Mouse (Mus musculus) heart, postnatal 25 days (tissue): ENCODE measurements around the gene Ccdc92. TPM values are rescaled to one million over a fixed set of nuclear protein-coding genes. Genes with fewer than 3 reads are reported as not detected.

Source experiments
- DNase-seq: peaks from one replicate; pipeline ENCODE4 v3.0.0; 2022; ENCODE audit warnings: low spot score
- intact Hi-C: fragments of 180-260 bp; cut with DNase I; formaldehyde crosslinking; loops from one replicate; pipeline ENCODE4 v1.15.1; 2025
- total RNA-seq, 2 experiments: library from RNA; stranded (reverse); gene quantifications; 2 replicates each; pipeline ENCODE4 v1.2.3; 2021

Gene Ccdc92
- 1 to 10 TPM in 1 of 2 experiments, under 1 TPM in 1; 0.98 to 1.1 TPM for total RNA-seq

- intact Hi-C loops = loop anchor here (10.0 kb wide), 1 partner anchor 437 kb away; the partner anchor contains the start of gene Sbno1
- peak; percentile 92 for DNase-seq
These were observed at the start of gene Ccdc92, which contains the start of gene Zfp664 for GRCm38 (mm10) chr5:124862013-124862866. Ccdc92 (minus strand) TSS chr5:124862424. Zfp664 (plus strand) TSS chr5:124862691.

DNA sequence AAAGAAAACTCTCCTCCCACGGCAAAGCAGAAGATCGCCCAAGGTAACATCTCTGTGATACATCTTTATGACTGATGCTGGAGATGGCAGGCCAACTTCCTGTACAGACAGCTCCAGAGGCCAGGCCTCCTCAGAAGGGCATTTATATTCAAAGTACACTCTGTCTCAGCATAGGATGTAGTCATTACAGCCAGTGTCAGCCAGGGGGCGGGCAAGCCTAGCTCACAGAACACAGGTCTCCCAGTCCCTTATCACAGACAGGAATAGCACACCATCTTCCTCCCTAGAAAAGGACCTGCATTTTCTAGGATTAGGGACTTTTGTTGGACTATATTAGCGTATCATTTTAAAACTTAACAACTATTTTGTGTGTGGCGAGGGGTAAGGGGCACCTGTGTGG is 46.6 kb upstream of the Ccdc92 start:
- DNase-seq = peak; percentile 46
- intact Hi-C loops = loop anchor here (2.0 kb wide), 3 partner anchors 106 to 362 kb away; no protein-coding TSS in a partner anchor

- intact Hi-C loops = no loop called here
- no peak for DNase-seq
These were observed 44.7 kb upstream of the Ccdc92 start for GRCm38 (mm10) chr5:124906890-124907289.

GRCm38 (mm10) chr5:124903852-124904251 is 41.6 kb upstream of the Ccdc92 start:
- no peak for DNase-seq
- intact Hi-C loops = no loop called here

GRCm38 (mm10) chr5:124902195-124902594 is 40.0 kb upstream of the Ccdc92 start:
- intact Hi-C loops = no loop called here
- no peak for DNase-seq

DNA sequence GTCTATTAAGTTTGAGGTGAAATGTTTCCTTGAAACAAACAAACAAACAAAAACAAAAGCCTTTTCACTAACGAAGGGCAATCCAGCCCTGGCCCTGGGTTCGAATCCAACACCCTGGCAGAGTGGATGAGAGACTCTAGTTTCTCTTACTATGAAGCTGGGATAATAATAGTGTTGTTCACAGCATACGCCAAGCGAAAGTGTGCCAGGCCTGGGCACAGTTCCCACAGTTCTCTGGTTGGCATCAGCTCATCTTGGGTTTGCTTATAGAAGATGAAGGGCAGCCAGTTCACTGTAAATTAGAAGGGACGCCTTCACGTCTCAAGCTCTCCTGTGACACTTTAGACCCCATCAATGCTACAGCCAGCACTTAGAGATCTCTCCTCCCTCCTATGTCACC is 39.5 kb upstream of the Ccdc92 start:
- no peak for DNase-seq
- intact Hi-C loops = loop anchor here (2.0 kb wide), 3 partner anchors 205 to 467 kb away; no protein-coding TSS in a partner anchor

GRCm38 (mm10) chr5:124900738-124901490 is 38.7 kb upstream of the Ccdc92 start:
- DNase-seq = no peak
- intact Hi-C loops = loop anchor here (2.0 kb wide), 3 partner anchors 206 to 468 kb away; no protein-coding TSS in a partner anchor

DNA sequence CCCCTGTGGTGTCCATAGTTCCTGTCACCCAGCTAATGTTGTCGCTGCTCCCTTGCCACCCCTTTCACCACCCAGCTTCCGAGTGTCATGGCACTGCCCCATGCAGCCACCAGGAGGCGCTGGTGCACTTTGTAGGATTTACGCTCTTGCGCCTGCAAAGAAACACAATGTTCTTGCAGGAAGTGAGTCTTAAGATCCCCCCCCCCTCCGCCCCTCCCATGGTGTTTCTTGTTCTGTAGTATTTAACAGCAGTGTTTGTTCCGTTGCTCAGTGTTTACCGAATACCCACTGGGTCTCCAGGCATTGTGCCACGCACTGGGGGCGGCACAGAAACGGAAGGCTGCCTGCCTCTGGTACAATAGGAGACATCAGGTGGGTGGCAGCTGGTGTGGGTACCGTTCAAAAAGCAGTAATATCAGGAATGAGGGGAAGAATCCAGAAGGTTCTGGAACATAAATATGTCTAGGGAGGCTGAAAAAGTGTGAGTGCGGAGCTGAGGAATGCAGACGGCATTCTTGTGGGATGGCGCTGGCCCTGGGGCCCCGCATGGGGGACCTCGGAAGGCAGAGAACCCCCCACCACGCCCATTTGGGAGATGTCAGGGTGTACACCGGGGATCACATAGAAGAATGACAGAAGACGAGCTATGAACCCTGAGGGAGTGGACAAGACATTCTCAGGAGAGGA is 37.9 kb upstream of the Ccdc92 start:
- intact Hi-C loops = loop anchor here (2.0 kb wide), 3 partner anchors 207 to 469 kb away; no protein-coding TSS in a partner anchor
- DNase-seq = peak; percentile 63

- intact Hi-C loops = no loop called here
- no peak for DNase-seq
These were observed 33.9 kb upstream of the Ccdc92 start for GRCm38 (mm10) chr5:124896135-124896534.

- intact Hi-C loops = no loop called here
- no peak for DNase-seq
These were observed 29.7 kb upstream of the Ccdc92 start for GRCm38 (mm10) chr5:124891921-124892370.

GRCm38 (mm10) chr5:124888661-124889060 is 26.4 kb upstream of the Ccdc92 start:
- intact Hi-C loops = no loop called here
- no peak for DNase-seq

DNA sequence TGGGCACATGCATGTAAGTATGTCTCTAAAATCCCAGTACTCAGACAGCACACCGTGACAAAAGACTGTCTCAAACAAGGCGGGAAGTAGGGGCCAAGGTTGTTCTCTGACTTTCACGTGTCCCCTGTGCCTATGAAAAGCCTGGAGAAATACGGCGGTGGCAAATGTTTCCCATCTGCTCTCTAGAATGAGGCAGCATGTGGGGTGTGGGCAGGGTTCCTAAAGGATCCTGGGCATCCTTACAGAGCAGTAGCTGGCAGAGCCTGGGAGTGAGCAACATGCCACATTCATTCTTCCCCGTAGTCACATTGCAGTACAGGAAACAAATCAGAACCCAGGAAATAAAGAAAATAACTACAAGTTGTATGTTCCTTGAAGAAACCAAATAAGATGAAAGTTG is 21.7 kb upstream of the Ccdc92 start:
- intact Hi-C loops = no loop called here
- no peak for DNase-seq

DNA sequence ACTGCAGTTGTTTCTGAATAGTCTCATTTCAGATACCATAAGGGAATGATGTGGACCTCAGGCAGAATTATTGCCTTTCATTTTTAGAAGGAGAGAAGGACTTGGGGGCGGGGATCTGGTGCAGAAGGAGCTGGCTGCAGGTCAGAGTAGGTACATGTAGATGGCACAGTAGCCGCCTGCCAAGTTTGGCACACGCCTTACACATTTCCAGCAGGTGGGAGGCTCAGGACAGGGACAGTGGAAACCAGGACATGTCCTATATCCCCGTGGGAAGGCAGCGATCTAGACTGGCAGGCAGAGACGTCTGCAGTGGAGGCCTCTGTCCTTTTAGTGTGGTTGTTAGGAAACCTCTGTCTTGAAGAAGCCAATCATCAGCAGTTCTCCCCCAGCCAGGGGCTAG is 17.6 kb upstream of the Ccdc92 start:
- no peak for DNase-seq
- intact Hi-C loops = no loop called here

DNA sequence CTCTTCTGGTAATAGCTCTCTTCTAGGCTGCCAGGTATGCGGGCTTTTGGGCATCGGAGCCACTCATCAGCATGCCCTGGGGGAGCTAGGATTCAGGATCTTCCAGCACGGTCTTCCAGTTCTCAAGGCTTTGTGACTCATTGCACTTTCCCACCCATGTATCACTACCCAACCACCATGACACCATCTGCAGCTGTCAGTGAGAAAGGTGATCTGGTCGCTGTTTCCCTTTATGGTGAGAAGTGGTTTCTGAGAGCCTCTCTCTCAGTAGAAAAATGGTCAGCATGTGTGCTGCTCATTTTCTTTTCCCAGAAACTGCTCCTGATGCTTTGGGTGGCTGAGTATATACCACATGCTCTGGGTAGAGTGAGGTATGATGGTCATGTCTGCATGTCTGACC is 17.0 kb upstream of the Ccdc92 start:
- intact Hi-C loops = no loop called here

GRCm38 (mm10) chr5:124873890-124874601 is 11.8 kb upstream of the Ccdc92 start:
- intact Hi-C loops = no loop called here

More for the DNA sequence above, 17.0 kb upstream of the Ccdc92 start:
- DNase-seq = no peak

DNA sequence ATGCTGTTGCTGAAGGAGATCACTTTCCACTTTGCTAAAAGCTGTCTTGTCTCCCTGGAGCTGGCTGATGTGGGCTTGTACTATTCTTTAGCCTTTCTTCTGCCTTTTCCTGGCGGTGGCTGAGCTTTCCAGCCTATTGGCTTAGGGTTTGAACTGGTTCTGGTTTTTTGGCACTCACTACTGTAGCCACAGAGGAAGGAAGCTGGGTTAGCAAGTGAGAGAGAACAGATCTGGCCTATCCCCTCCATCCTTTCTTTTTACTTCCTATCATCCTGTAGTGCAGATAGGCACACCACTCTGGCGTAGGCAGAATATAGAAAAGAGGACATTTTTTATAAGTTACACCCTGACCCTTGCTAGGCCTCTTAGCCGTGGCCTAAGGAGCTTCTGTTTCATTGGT is 10.9 kb upstream of the Ccdc92 start:
- DNase-seq = no peak
- intact Hi-C loops = no loop called here

More at GRCm38 (mm10) chr5:124873890-124874601, 11.8 kb upstream of the Ccdc92 start:
- no peak for DNase-seq

DNA sequence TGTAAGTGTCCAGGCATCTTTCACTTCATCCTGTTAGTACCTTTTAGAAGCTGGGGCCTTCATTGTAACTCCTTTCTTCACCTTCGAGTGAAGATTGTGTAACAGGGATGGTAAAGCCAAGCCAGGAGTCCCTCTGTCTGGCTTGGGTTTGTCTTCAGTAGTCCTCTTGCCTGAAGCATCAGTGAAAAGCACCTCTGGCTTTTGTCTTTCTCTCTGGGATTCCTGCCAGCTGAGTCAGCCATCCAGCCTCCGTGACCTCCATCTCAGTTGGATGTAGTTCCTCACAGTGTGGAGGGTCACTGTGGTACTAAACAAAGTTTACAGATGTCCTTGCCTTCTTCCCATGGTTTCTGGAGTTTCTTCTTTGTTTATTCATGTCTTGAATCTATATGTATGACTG is 9.8 kb upstream of the Ccdc92 start:
- no peak for DNase-seq
- intact Hi-C loops = no loop called here

- intact Hi-C loops = loop anchor here (2.0 to 10.0 kb wide), 3 partner anchors 92 to 444 kb away; partner anchors contain the start of gene Sbno1
- no peak for DNase-seq
These were observed 6.8 kb upstream of the Ccdc92 start for GRCm38 (mm10) chr5:124868981-124869380.
